In genomic region chr10:62862435-62862834, GRCm38 (mm10) we compare ENCODE assay signal across 11 mouse cellular contexts. TPM values are rescaled to one million over a fixed set of nuclear protein-coding genes. Genes with fewer than 3 reads are reported as not detected.
A peak's percentile ranks its signal among the peaks of the same experiment; 100 is the strongest.
DNase-seq lines count a peak whose midpoint lies in the region; ATAC-seq and TF ChIP-seq lines count a peak whose summit lies in the region.
"Had no signal": no experiment of that assay in that cellular context is flagged by ENCODE, and none has a peak within 500 bp of the region (broad histone marks: within the 10 kb centered on the region; RNA-seq: fewer than 3 reads in every experiment).

No protein-coding gene starts in this region.

- no peak for ATAC-seq in kidney, postnatal 0 days (replicated peaks; ENCODE audit: low FRiP score, low read depth)
- ATAC-seq: midbrain, embryonic 16.5 days had no signal

- no peak overlapping the region for H3K4me2 ChIP-seq in kidney, postnatal 0 days (ENCODE audit: low read length)
- H3K4me2 ChIP-seq: embryonic facial prominence, embryonic 13.5 days; liver, embryonic 13.5 days had no signal

- H3K27ac ChIP-seq in kidney, postnatal 0 days = no peak overlapping the region
- H3K27ac ChIP-seq: embryonic facial prominence, embryonic 13.5 days; liver, embryonic 13.5 days had no signal

- no peak overlapping the region for H3K4me3 ChIP-seq in kidney, postnatal 0 days (replicated peaks; ENCODE audit: low read depth, low read length)
- H3K4me3 ChIP-seq: embryonic facial prominence, embryonic 13.5 days; liver, embryonic 13.5 days had no signal

- H3K27me3 ChIP-seq in kidney, postnatal 0 days (ENCODE audit: insufficient read depth, low read length) = no peaks in the 10 kb centered on the region
- H3K27me3 ChIP-seq: embryonic facial prominence, embryonic 13.5 days had no signal

- peaks cover 8% of the 10 kb centered on the region; the same call in 1 of the 2 replicates for H3K4me1 ChIP-seq in kidney, postnatal 0 days (replicated peaks; ENCODE audit: insufficient read depth, low read length)

- H3K9ac ChIP-seq in kidney, postnatal 0 days (ENCODE audit: low read depth, low read length) = no peak overlapping the region
- H3K9ac ChIP-seq: embryonic facial prominence, embryonic 13.5 days; liver, embryonic 13.5 days had no signal

- H3K36me3 ChIP-seq in kidney, postnatal 0 days (ENCODE audit: insufficient read depth, low read length) = 0 out of 2 replicates have a peak, but pooled peaks cover 4% of the 10 kb centered on the region
- H3K36me3 ChIP-seq: liver, embryonic 13.5 days had no signal

- no peaks in the 10 kb centered on the region for H3K9me3 ChIP-seq in kidney, postnatal 0 days (replicated peaks; ENCODE audit: low read length)
- H3K9me3 ChIP-seq: liver, embryonic 13.5 days had no signal

- TF ChIP-seq CTCF in kidney, postnatal 0 days (IDR thresholded peaks at IDR 0.05; ENCODE audit: low read depth) = peak; percentile 52

- WGBS in kidney, postnatal 0 days = 90% methylated on average over 1 of the region's 1 CpGs

- DNase-seq in kidney, postnatal 0 days (ENCODE audit: low spot score) = peak; percentile 12
- no peak for DNase-seq in kidney, postnatal 4 days
- DNase-seq in 3T3-L1 (ENCODE audit: low read depth, low spot score) (peak; percentile 56), A20 (ENCODE audit: low read depth, low spot score) (peak; percentile 54), R1 (ENCODE audit: low read depth, low spot score) (peak; percentile 84)
- DNase-seq in urinary bladder, postnatal 10 days (ENCODE audit: low spot score) = no peak
- DNase-seq in spleen, adult 12 weeks (ENCODE audit: low spot score) = no peak
- DNase-seq: kidney, adult 18-20 months; liver, embryonic 13.5 days had no signal

RNA-seq across cellular contexts. Expression of gene Tet1, which starts 46.4 kb away (rescaled TPM):
- 17.3 and 18.0 TPM in 2 replicates for polyA plus RNA-seq in kidney, postnatal 0 days (2015; fragmentation: Nextera tagmentation; extraction: Ambion mirVana)

RNA-seq across cellular contexts. Expression of gene Slc25a16, which starts 58.0 kb away (rescaled TPM):
- polyA plus RNA-seq in kidney, postnatal 0 days (2015; fragmentation: Nextera tagmentation; extraction: Ambion mirVana) = 27.3 and 27.6 TPM in 2 replicates

Comparison
In these comparisons a context has a peak if more than half of its experiments do, and no peak if none do; other contexts are left out.
1. DNase-seq: peak in kidney, postnatal 0 days (single experiment), 3T3-L1 (single experiment), A20 (single experiment) and R1 (single experiment); none in kidney, postnatal 4 days (0 of 2), urinary bladder, postnatal 10 days (single experiment) and spleen, adult 12 weeks (single experiment).